Mouse (Mus musculus) MEL (cell line): ENCODE results near the gene Cpox. TPM values are rescaled to one million over a fixed set of nuclear protein-coding genes. Genes with fewer than 3 reads are reported as not detected.

ENCODE experiments used
- DNase-seq: peaks from one replicate; pipeline ENCODE4 v3.0.0; 2011; ENCODE audit warnings: low read depth, low spot score
- H3K27ac ChIP-seq: 2 replicates; pipeline ENCODE4 v1.5.1; 2012; ENCODE audit warnings: low read depth, mild to moderate bottlenecking, control low read depth, low read length, moderate library complexity; ENCODE audit not compliant: control insufficient read depth
- H3K27me3 ChIP-seq, 2 experiments: fragments of 150-350 bp in 1 of 2; sonication (generic) in 1 of 2; 2 replicates each; pipeline ENCODE4 v1.6.1; 2012; ENCODE audit warnings: low read length in 2 of 2, mild to moderate bottlenecking in 2 of 2, improper control_type of control experiment in 1 of 2, moderate library complexity in 1 of 2; ENCODE audit not compliant: insufficient read depth in 2 of 2, control insufficient read depth in 1 of 2
- H3K36me3 ChIP-seq, 2 experiments: 2 replicates each; pipeline ENCODE4 v1.6.1; 2012 to 2014; ENCODE audit warnings: low read length in 2 of 2, improper control_type of control experiment in 1 of 2, inconsistent platforms in 1 of 2, mild to moderate bottlenecking in 1 of 2; ENCODE audit not compliant: insufficient read depth in 2 of 2, control insufficient read depth in 1 of 2
- H3K4me1 ChIP-seq, 2 experiments: fragments of 150-350 bp in 1 of 2; sonication (generic) in 1 of 2; 2 replicates each; pipeline ENCODE4 v1.6.1; 2012; ENCODE audit warnings: low read length in 2 of 2, improper control_type of control experiment in 1 of 2, mild to moderate bottlenecking in 1 of 2; ENCODE audit not compliant: insufficient read depth in 2 of 2, control insufficient read depth in 1 of 2
- H3K4me3 ChIP-seq, 2 experiments: fragments of 150-350 bp in 1 of 2; sonication (generic) in 1 of 2; 2 replicates each; pipeline ENCODE4 v1.5.1; 2012; ENCODE audit warnings: low read depth in 2 of 2, low read length in 2 of 2, mild to moderate bottlenecking in 2 of 2, moderate library complexity in 2 of 2, control low read depth in 1 of 2, improper control_type of control experiment in 1 of 2; ENCODE audit not compliant: control insufficient read depth in 1 of 2, insufficient read depth in 1 of 2
- H3K79me2 ChIP-seq: 2 replicates; pipeline ENCODE4 v1.6.1; 2012; ENCODE audit warnings: mild to moderate bottlenecking, low read length, moderate library complexity; ENCODE audit not compliant: control insufficient read depth, poor library complexity, insufficient read depth
- H3K9ac ChIP-seq: 2 replicates; pipeline ENCODE4 v1.6.1; 2012; ENCODE audit warnings: low read depth, mild to moderate bottlenecking, control low read depth, low read length, moderate library complexity; ENCODE audit not compliant: control insufficient read depth, poor library complexity, severe bottlenecking
- H3K9me3 ChIP-seq: fragments of 150-350 bp; sonication (generic); replicated peaks from 2 replicates; pipeline ENCODE4 v1.6.1; 2012; ENCODE audit warnings: mild to moderate bottlenecking, low read length, improper control_type of control experiment, moderate library complexity; ENCODE audit not compliant: insufficient read depth
- BHLHE40 ChIP-seq: IDR thresholded peaks from 2 replicates; pipeline ENCODE4 v1.6.1; 2012; ENCODE audit warnings: low read depth, mild to moderate bottlenecking, inconsistent platforms, low read length, improper control_type of control experiment, borderline replicate concordance
- E2F4 ChIP-seq: IDR thresholded peaks from 2 replicates; pipeline ENCODE4 v1.6.1; 2011; ENCODE audit warnings: low read depth, low read length, improper control_type of control experiment, borderline replicate concordance
- EP300 ChIP-seq, 2 experiments: IDR thresholded peaks; 2 replicates each; pipeline ENCODE4 v1.6.1; 2011; ENCODE audit warnings: improper control_type of control experiment in 2 of 2, low read length in 2 of 2, low read depth in 1 of 2, mild to moderate bottlenecking in 1 of 2
- ETS1 ChIP-seq: IDR thresholded peaks from 2 replicates; pipeline ENCODE4 v1.6.1; 2012; ENCODE audit warnings: low read depth, mild to moderate bottlenecking, inconsistent platforms, low read length, improper control_type of control experiment, moderate library complexity
- GABPA ChIP-seq: IDR thresholded peaks from 2 replicates; pipeline ENCODE4 v1.6.1; 2012; ENCODE audit warnings: low read depth, mild to moderate bottlenecking, inconsistent platforms, low read length, improper control_type of control experiment, moderate library complexity
- HCFC1 ChIP-seq: IDR thresholded peaks from 2 replicates; pipeline ENCODE4 v1.6.1; 2012; ENCODE audit warnings: low read depth, mild to moderate bottlenecking, inconsistent platforms, low read length, improper control_type of control experiment, moderate library complexity
- MAFK ChIP-seq: IDR thresholded peaks from 2 replicates; pipeline ENCODE4 v1.6.1; 2011; ENCODE audit warnings: low read depth, mild to moderate bottlenecking, low read length, improper control_type of control experiment, borderline replicate concordance
- MAZ ChIP-seq: IDR thresholded peaks from 2 replicates; pipeline ENCODE4 v1.6.1; 2012; ENCODE audit warnings: low read depth, mild to moderate bottlenecking, inconsistent platforms, low read length, improper control_type of control experiment
- MYC ChIP-seq: IDR thresholded peaks from 2 replicates; pipeline ENCODE4 v1.6.1; 2011; ENCODE audit warnings: low read depth, mild to moderate bottlenecking, low read length, improper control_type of control experiment, moderate library complexity
- NELFE ChIP-seq: IDR thresholded peaks from 2 replicates; pipeline ENCODE4 v1.6.1; 2011; ENCODE audit warnings: low read depth, low read length, improper control_type of control experiment
- POLR2A ChIP-seq, 2 experiments: IDR thresholded peaks; 2 replicates each; pipeline ENCODE4 v1.6.1; 2011 to 2012; ENCODE audit warnings: low read length in 2 of 2, mild to moderate bottlenecking in 2 of 2, control low read depth in 1 of 2, improper control_type of control experiment in 1 of 2, low read depth in 1 of 2, moderate library complexity in 1 of 2; ENCODE audit not compliant: control insufficient read depth in 1 of 2, insufficient read depth in 1 of 2, poor library complexity in 1 of 2
- POLR2AphosphoS2 ChIP-seq: IDR thresholded peaks from 2 replicates; pipeline ENCODE4 v1.6.1; 2011; ENCODE audit warnings: low read length, improper control_type of control experiment
- POLR2AphosphoS5 ChIP-seq: IDR thresholded peaks from 2 replicates; pipeline ENCODE4 v1.6.1; 2012; ENCODE audit warnings: low read depth, borderline replicate concordance, mild to moderate bottlenecking, inconsistent platforms, low read length, moderate library complexity, mixed read lengths
- RCOR1 ChIP-seq: IDR thresholded peaks from 2 replicates; pipeline ENCODE4 v1.6.1; 2012; ENCODE audit warnings: low read depth, mild to moderate bottlenecking, inconsistent platforms, low read length, improper control_type of control experiment
- SIN3A ChIP-seq: IDR thresholded peaks from 2 replicates; pipeline ENCODE4 v1.6.1; 2012; ENCODE audit warnings: low read length, improper control_type of control experiment, inconsistent platforms
- SMC3 ChIP-seq: IDR thresholded peaks from 2 replicates; pipeline ENCODE4 v1.6.1; 2011; ENCODE audit warnings: low read depth, low read length, improper control_type of control experiment
- TBP ChIP-seq: IDR thresholded peaks from 2 replicates; pipeline ENCODE4 v1.8.0; 2011; ENCODE audit warnings: low read depth, low read length, improper control_type of control experiment
- TCF12 ChIP-seq: IDR thresholded peaks from 2 replicates; pipeline ENCODE4 v1.6.1; 2014; ENCODE audit warnings: low read depth, mild to moderate bottlenecking, inconsistent platforms, low read length, improper control_type of control experiment, moderate library complexity
- USF1 ChIP-seq: IDR thresholded peaks from 2 replicates; pipeline ENCODE4 v1.6.1; 2014; ENCODE audit warnings: low read depth, mild to moderate bottlenecking, inconsistent platforms, low read length, improper control_type of control experiment, moderate library complexity
- ZC3H11A ChIP-seq: IDR thresholded peaks from 2 replicates; pipeline ENCODE4 v1.6.1; 2012; ENCODE audit warnings: low read depth, mild to moderate bottlenecking, inconsistent platforms, low read length, improper control_type of control experiment
- ZKSCAN1 ChIP-seq: IDR thresholded peaks from 2 replicates; pipeline ENCODE4 v1.6.1; 2012; ENCODE audit warnings: low read depth, mild to moderate bottlenecking, inconsistent platforms, low read length, improper control_type of control experiment, moderate library complexity
- ZMIZ1 ChIP-seq: IDR thresholded peaks from 2 replicates; pipeline ENCODE4 v1.6.1; 2012; ENCODE audit warnings: low read depth, mild to moderate bottlenecking, inconsistent platforms, low read length, improper control_type of control experiment, moderate library complexity
- ZNF384 ChIP-seq: IDR thresholded peaks from 2 replicates; pipeline ENCODE4 v1.6.1; 2012; ENCODE audit warnings: low read depth, mild to moderate bottlenecking, inconsistent platforms, low read length, improper control_type of control experiment
- polyA plus RNA-seq, 2 experiments: library from polyadenylated mRNA; stranded (reverse) in 1 of 2; unstranded in 1 of 2; fragments of >175 nt in 1 of 2; fragments of >200 nt in 1 of 2; gene quantifications; 2 replicates each; pipeline versions ENCODE4 v1.2.1 to v1.2.4; 2012; ENCODE audit warnings: low replicate concordance in 2 of 2, low read depth in 1 of 2; ENCODE audit not compliant: insufficient read length in 2 of 2, insufficient read depth in 1 of 2, missing spikeins in 1 of 2
- total RNA-seq: library from RNA; depleted of rRNA; stranded (reverse); fragments of 300-350 nt; gene quantifications from 2 replicates; pipeline ENCODE4 v1.2.3, GENCODE M21; 2012

Cpox gene
- total and polyA plus RNA-seq, 3 experiments = 110 to 421 (median 159) TPM

DNA sequence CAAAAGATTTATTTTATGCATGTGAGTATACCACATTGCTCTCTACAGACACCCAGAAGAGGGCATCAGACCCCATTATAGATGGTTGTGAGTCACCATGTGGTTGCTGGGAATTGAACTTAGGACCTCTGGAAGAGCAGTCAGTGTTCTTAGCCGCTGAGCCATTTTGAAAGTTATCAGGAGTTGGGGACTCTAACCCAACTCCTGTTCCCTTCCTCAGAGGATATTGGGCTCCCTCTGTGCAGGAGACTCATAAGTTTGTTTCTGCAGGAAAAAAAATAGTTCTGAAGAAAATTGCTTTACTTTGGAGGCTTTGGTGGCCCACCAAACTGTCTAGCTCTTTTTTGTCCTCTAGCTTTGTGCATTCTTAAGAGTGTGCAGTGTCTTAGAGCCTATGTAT lies 18.4 kb downstream of the Cpox start:
- H3K4me1 ChIP-seq = peaks cover 2 to 17% of the 10 kb centered on the region in 2 experiments; a peak in 3 of 4 replicates
- H3K36me3 ChIP-seq = peaks cover 0 to 25% of the 10 kb centered on the region in 2 experiments; a peak in 2 of 4 replicates
- H3K27ac ChIP-seq = no peak overlapping the region
- H3K4me3 ChIP-seq = no peak overlapping the region
- no peak for DNase-seq
- no peaks in the 10 kb centered on the region for H3K27me3 ChIP-seq
- no peaks in the 10 kb centered on the region for H3K79me2 ChIP-seq
- TF ChIP-seq SMC3 = no peak
- peak; percentile 58; the same call in 1 of the 2 replicates for TF ChIP-seq TBP
- H3K9ac ChIP-seq = no peak overlapping the region
- H3K9me3 ChIP-seq = no peaks in the 10 kb centered on the region

DNA sequence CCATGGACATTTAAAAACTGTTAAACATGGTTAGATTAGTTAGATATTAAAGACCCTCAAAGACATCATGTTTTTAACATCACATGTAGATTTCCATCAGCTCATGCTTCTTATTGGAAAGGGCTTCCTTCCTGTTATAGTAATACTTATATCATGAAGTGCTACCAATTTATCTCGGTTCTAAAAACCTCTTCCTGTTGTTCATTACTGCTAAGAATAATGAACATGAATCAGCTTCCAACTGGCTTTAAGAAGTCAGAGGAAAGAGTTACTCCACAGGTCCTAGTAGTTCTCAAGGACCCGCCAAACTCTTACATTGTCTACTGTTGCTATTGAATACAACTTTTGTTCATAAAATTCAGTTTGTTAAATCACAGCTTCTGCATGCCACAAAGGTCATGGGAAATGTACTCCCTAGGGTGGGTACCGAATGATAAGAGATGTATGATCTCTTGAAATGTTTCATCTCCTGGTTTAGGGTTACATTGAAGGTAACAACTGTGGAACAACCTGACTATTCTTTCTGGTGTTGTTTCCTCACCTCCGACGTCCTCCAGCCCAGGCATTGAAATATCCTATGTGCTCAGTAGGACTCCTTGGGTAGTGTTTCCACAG lies 19.6 kb downstream of the Cpox start:
- no peaks in the 10 kb centered on the region for H3K27me3 ChIP-seq
- no peak for DNase-seq
- H3K79me2 ChIP-seq = no peaks in the 10 kb centered on the region
- H3K9ac ChIP-seq = no peak overlapping the region
- peaks cover 0 to 25% of the 10 kb centered on the region in 2 experiments; a peak in 2 of 4 replicates for H3K36me3 ChIP-seq
- H3K9me3 ChIP-seq = no peaks in the 10 kb centered on the region
- H3K4me3 ChIP-seq = no peak overlapping the region; a peak in 1 of 4 replicates
- peaks cover 2 to 17% of the 10 kb centered on the region in 2 experiments; a peak in 3 of 4 replicates for H3K4me1 ChIP-seq
- TF ChIP-seq USF1 (no peak), POLR2AphosphoS5 (no peak), ZNF384 (no peak), TBP (no peak), GABPA (no peak), RCOR1 (0 out of 2 replicates have a peak, but pooled peaks have one; percentile 52), ZKSCAN1 (no peak), MAZ (no peak), EP300 (IDR thresholded peaks at IDR 0.05; ENCODE audit: low read depth in 1 of 2, low read length in 2 of 2) (peak; percentile 62 to 65; a peak in 3 of 4 replicates), ETS1 (peak; percentile 49; the same call in 1 of the 2 replicates)
- no peak overlapping the region for H3K27ac ChIP-seq

GRCm38 (mm10) chr16:58690322-58690732 lies 20.2 kb downstream of the Cpox start:
- DNase-seq = peak; percentile 51
- no peaks in the 10 kb centered on the region for H3K27me3 ChIP-seq
- peaks cover 2 to 17% of the 10 kb centered on the region in 2 experiments; a peak in 3 of 4 replicates for H3K4me1 ChIP-seq
- no peaks in the 10 kb centered on the region for H3K79me2 ChIP-seq
- TF ChIP-seq POLR2A (IDR thresholded peaks at IDR 0.05; ENCODE audit: control insufficient read depth in 1 of 2, insufficient read depth in 1 of 2, low read depth in 1 of 2, low read length in 2 of 2, poor library complexity in 1 of 2) = no peak
- no peak for TF ChIP-seq POLR2AphosphoS5
- TF ChIP-seq E2F4 = no peak
- TF ChIP-seq GABPA = no peak
- no peak for TF ChIP-seq BHLHE40
- no peak for TF ChIP-seq ZNF384
- TF ChIP-seq ETS1 = no peak
- no peak for TF ChIP-seq MYC
- no peak for TF ChIP-seq NELFE
- no peak for TF ChIP-seq POLR2AphosphoS2
- TF ChIP-seq SIN3A = no peak
- no peak for TF ChIP-seq ZC3H11A
- TF ChIP-seq ZMIZ1 = no peak
- no peak for TF ChIP-seq SMC3
- TF ChIP-seq TCF12 = no peak
- TF ChIP-seq RCOR1 = no peak
- TF ChIP-seq HCFC1 = no peak
- TF ChIP-seq MAFK = no peak
- no peak for TF ChIP-seq TBP
- 0 out of 2 replicates have a peak overlapping the region, but pooled peaks have one; percentile 2 for H3K9ac ChIP-seq
- H3K36me3 ChIP-seq = peaks cover 0 to 21% of the 10 kb centered on the region in 2 experiments; a peak in 2 of 4 replicates
- H3K27ac ChIP-seq = no peak overlapping the region
- H3K4me3 ChIP-seq = peak overlapping the region; percentile 34 to 43
- H3K9me3 ChIP-seq = no peaks in the 10 kb centered on the region
